Mouse (Mus musculus): ENCODE measurements around the gene Tspear.
"Not testable (repeated sequence)": the region's sequence is repeated elsewhere in the genome, so short reads cannot be mapped to it uniquely, and the experiment has no call there.

The Tspear gene

GRCm38 (mm10) chr10:77685895-77686664, at the start of gene Tspear:
Gene Tspear, plus strand, starts transcription at chr10:77686569.
- DNase-seq (ENCODE audit: low read depth, low spot score) = no peak

- DNase-seq (ENCODE audit: low read depth, low spot score) = no peak
Observed at GRCm38 (mm10) chr10:77638956-77639355, 47.4 kb upstream of the Tspear start.

GRCm38 (mm10) chr10:77643160-77643559, 43.2 kb upstream of the Tspear start:
- no peak for DNase-seq (ENCODE audit: low read depth, low spot score)

GRCm38 (mm10) chr10:77645571-77645970, 40.8 kb upstream of the Tspear start:
- DNase-seq (ENCODE audit: low read depth, low spot score) = no peak

GRCm38 (mm10) chr10:77647461-77647860, 38.9 kb upstream of the Tspear start:
- no peak for DNase-seq (ENCODE audit: low read depth, low spot score)

- no peak for DNase-seq (ENCODE audit: low read depth, low spot score)
Observed at GRCm38 (mm10) chr10:77647901-77648300, 38.5 kb upstream of the Tspear start.

GRCm38 (mm10) chr10:77652046-77652445, 34.3 kb upstream of the Tspear start:
- DNase-seq (ENCODE audit: low read depth, low spot score) = no peak

GRCm38 (mm10) chr10:77658286-77658994, 27.9 kb upstream of the Tspear start:
- no peak for DNase-seq (ENCODE audit: low read depth, low spot score)

GRCm38 (mm10) chr10:77663949-77664665, 22.3 kb upstream of the Tspear start:
- DNase-seq (ENCODE audit: low read depth, low spot score) = no peak

GRCm38 (mm10) chr10:77666342-77666741, 20.0 kb upstream of the Tspear start:
- no peak for DNase-seq (ENCODE audit: low read depth, low spot score)

GRCm38 (mm10) chr10:77667402-77667801, 19.0 kb upstream of the Tspear start:
- DNase-seq (ENCODE audit: low read depth, low spot score) = no peak

- no peak for DNase-seq (ENCODE audit: low read depth, low spot score)
Observed at GRCm38 (mm10) chr10:77670710-77671109, 15.7 kb upstream of the Tspear start.

GRCm38 (mm10) chr10:77671519-77671918, 14.8 kb upstream of the Tspear start:
- DNase-seq (ENCODE audit: low read depth, low spot score) = no peak

GRCm38 (mm10) chr10:77673765-77674164, 12.6 kb upstream of the Tspear start:
- DNase-seq (ENCODE audit: low read depth, low spot score) = no peak

- DNase-seq (ENCODE audit: low read depth, low spot score) = peak; percentile 18
Observed at GRCm38 (mm10) chr10:77677562-77677961, 8.8 kb upstream of the Tspear start.

GRCm38 (mm10) chr10:77682994-77683393, 3.4 kb upstream of the Tspear start:
- DNase-seq (ENCODE audit: low read depth, low spot score) = no peak

GRCm38 (mm10) chr10:77684181-77684580, 2.2 kb upstream of the Tspear start:
- DNase-seq (ENCODE audit: low read depth, low spot score) = no peak

- DNase-seq (ENCODE audit: low read depth, low spot score) = no peak
Observed at GRCm38 (mm10) chr10:77687021-77687420, 652 bp downstream of the Tspear start.

- DNase-seq (ENCODE audit: low read depth, low spot score) = not testable (repeated sequence)
Observed at GRCm38 (mm10) chr10:77690356-77690807, 4.0 kb downstream of the Tspear start, which contains the start of gene Gm19402. Gene Gm19402, minus strand, starts transcription at chr10:77690757.

- no peak for DNase-seq (ENCODE audit: low read depth, low spot score)
Observed at GRCm38 (mm10) chr10:77697133-77697532, 10.8 kb downstream of the Tspear start, which contains the start of gene Gm9508. Gene Gm9508, minus strand, starts transcription at chr10:77697233.

- DNase-seq (ENCODE audit: low read depth, low spot score) = no peak
Observed at GRCm38 (mm10) chr10:77706326-77706725, 20.0 kb downstream of the Tspear start, which contains the start of gene Gm10272. Gene Gm10272, plus strand, starts transcription at chr10:77706626.

GRCm38 (mm10) chr10:77709831-77710230, 23.5 kb downstream of the Tspear start:
- DNase-seq (ENCODE audit: low read depth, low spot score) = no peak

Data from CD4-positive helper T cell, adult 2 months (primary cell).